Mouse (Mus musculus): ENCODE results near the gene Pcbp4. TPM values are rescaled to one million over a fixed set of nuclear protein-coding genes. Genes with fewer than 3 reads are reported as not detected.

Pcbp4 gene
- polyA plus RNA-seq, 1 experiment = 59.9 TPM

GRCm38 (mm10) chr9:106436566-106436965, 16.5 kb upstream of the Pcbp4 start:
- H3K36me3 ChIP-seq (ENCODE audit: control insufficient read depth, insufficient read depth, low read length) = peaks cover 10% of the 10 kb centered on the region
- 90% methylated on average over 9 of the region's 9 CpGs for WGBS
- no peak overlapping the region for H3K27ac ChIP-seq (ENCODE audit: control insufficient read depth, insufficient read depth, low read length)
- H3K4me3 ChIP-seq (ENCODE audit: control insufficient read depth, insufficient read depth, low read length) = no peak overlapping the region
- no peaks in the 10 kb centered on the region for H3K27me3 ChIP-seq (ENCODE audit: control insufficient read depth, insufficient read depth, low read length)
- TF ChIP-seq CTCF (IDR thresholded peaks at IDR 0.05; ENCODE audit: borderline replicate concordance, control insufficient read depth, extremely low read depth, insufficient read depth, low read length, poor library complexity) = no peak
- no peak for TF ChIP-seq POLR2A (IDR thresholded peaks at IDR 0.05; ENCODE audit: control insufficient read depth, extremely low read depth, insufficient read depth, low read length, poor library complexity)
- H3K4me1 ChIP-seq (replicated peaks; ENCODE audit: control insufficient read depth, insufficient read depth, low read length) = peaks cover 15% of the 10 kb centered on the region
- DNase-seq = no peak

DNA sequence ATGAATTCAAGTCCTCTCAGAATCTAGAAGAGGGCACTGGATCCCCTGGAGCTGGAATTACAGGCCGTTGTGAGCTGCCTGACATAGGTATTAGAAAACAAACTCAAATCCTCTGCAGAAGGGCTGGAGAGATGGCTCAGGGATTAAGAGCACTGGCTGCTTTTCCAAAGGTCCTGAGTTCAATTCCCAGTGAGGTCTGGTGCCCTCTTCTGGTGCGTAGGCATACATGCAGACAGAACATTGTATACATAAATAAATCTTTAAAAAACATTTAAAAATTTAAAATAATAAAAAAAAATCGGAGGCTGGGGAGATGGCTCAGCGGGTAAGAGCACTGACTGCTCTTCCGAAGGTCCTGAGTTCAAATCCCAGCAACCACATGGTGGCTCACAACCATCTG, 10.4 kb upstream of the Pcbp4 start:
- no peak for DNase-seq
- H3K27ac ChIP-seq (ENCODE audit: control insufficient read depth, insufficient read depth, low read length) = no peak overlapping the region
- peaks cover 24% of the 10 kb centered on the region for H3K4me1 ChIP-seq (replicated peaks; ENCODE audit: control insufficient read depth, insufficient read depth, low read length)
- no peaks in the 10 kb centered on the region for H3K36me3 ChIP-seq (ENCODE audit: control insufficient read depth, insufficient read depth, low read length)
- no peak for TF ChIP-seq CTCF (IDR thresholded peaks at IDR 0.05; ENCODE audit: borderline replicate concordance, control insufficient read depth, extremely low read depth, insufficient read depth, low read length, poor library complexity)
- no peak for TF ChIP-seq POLR2A (IDR thresholded peaks at IDR 0.05; ENCODE audit: control insufficient read depth, extremely low read depth, insufficient read depth, low read length, poor library complexity)
- H3K27me3 ChIP-seq (ENCODE audit: control insufficient read depth, insufficient read depth, low read length) = no peaks in the 10 kb centered on the region
- 95% methylated on average over 5 of the region's 5 CpGs for WGBS
- H3K4me3 ChIP-seq (ENCODE audit: control insufficient read depth, insufficient read depth, low read length) = no peak overlapping the region

- no peak for TF ChIP-seq CTCF (IDR thresholded peaks at IDR 0.05; ENCODE audit: borderline replicate concordance, control insufficient read depth, extremely low read depth, insufficient read depth, low read length, poor library complexity)
- no peak for TF ChIP-seq POLR2A (IDR thresholded peaks at IDR 0.05; ENCODE audit: control insufficient read depth, extremely low read depth, insufficient read depth, low read length, poor library complexity)
- no peak for DNase-seq
- H3K27ac ChIP-seq (ENCODE audit: control insufficient read depth, insufficient read depth, low read length) = no peak overlapping the region
- H3K27me3 ChIP-seq (ENCODE audit: control insufficient read depth, insufficient read depth, low read length) = no peaks in the 10 kb centered on the region
- 90% methylated on average over 4 of the region's 4 CpGs for whole genome bisulfite sequencing
- H3K36me3 ChIP-seq (ENCODE audit: control insufficient read depth, insufficient read depth, low read length) = no peaks in the 10 kb centered on the region
- H3K4me1 ChIP-seq (replicated peaks; ENCODE audit: control insufficient read depth, insufficient read depth, low read length) = peaks cover 25% of the 10 kb centered on the region
- no peak overlapping the region for H3K4me3 ChIP-seq (ENCODE audit: control insufficient read depth, insufficient read depth, low read length)
Measured at GRCm38 (mm10) chr9:106444836-106445235, 8.3 kb upstream of the Pcbp4 start.

- H3K4me1 ChIP-seq (replicated peaks; ENCODE audit: control insufficient read depth, insufficient read depth, low read length) = peaks cover 25% of the 10 kb centered on the region
- H3K27ac ChIP-seq (ENCODE audit: control insufficient read depth, insufficient read depth, low read length) = no peak within 1 kb of the TSS; the same call in 1 of the 2 replicates
- peak within 1 kb of the TSS; percentile 54 for H3K4me3 ChIP-seq (ENCODE audit: control insufficient read depth, insufficient read depth, low read length)
- WGBS = under 1% methylated on average over 24 of the region's 24 CpGs
- peak; percentile 75 for DNase-seq
- H3K36me3 ChIP-seq (ENCODE audit: control insufficient read depth, insufficient read depth, low read length) = no peaks in the 10 kb centered on the region
- TF ChIP-seq POLR2A (IDR thresholded peaks at IDR 0.05; ENCODE audit: control insufficient read depth, extremely low read depth, insufficient read depth, low read length, poor library complexity) (no peak), CTCF (IDR thresholded peaks at IDR 0.05; ENCODE audit: borderline replicate concordance, control insufficient read depth, extremely low read depth, insufficient read depth, low read length, poor library complexity) (peak; percentile 84)
- H3K27me3 ChIP-seq (ENCODE audit: control insufficient read depth, insufficient read depth, low read length) = no peaks in the 10 kb centered on the region
Measured at GRCm38 (mm10) chr9:106447348-106447747, 5.7 kb upstream of the Pcbp4 start, which contains the start of the genes Abhd14b and Abhd14a. Gene Abhd14b, plus strand, starts transcription at chr9:106447459. Gene Abhd14a, minus strand, starts transcription at chr9:106447678.

- no peak overlapping the region; the same call in 1 of the 2 replicates for H3K27ac ChIP-seq (ENCODE audit: control insufficient read depth, insufficient read depth, low read length)
- no peak for DNase-seq
- 35% methylated on average over 9 of the region's 9 CpGs for WGBS
Measured at GRCm38 (mm10) chr9:106447951-106448350, 5.1 kb upstream of the Pcbp4 start.

DNA sequence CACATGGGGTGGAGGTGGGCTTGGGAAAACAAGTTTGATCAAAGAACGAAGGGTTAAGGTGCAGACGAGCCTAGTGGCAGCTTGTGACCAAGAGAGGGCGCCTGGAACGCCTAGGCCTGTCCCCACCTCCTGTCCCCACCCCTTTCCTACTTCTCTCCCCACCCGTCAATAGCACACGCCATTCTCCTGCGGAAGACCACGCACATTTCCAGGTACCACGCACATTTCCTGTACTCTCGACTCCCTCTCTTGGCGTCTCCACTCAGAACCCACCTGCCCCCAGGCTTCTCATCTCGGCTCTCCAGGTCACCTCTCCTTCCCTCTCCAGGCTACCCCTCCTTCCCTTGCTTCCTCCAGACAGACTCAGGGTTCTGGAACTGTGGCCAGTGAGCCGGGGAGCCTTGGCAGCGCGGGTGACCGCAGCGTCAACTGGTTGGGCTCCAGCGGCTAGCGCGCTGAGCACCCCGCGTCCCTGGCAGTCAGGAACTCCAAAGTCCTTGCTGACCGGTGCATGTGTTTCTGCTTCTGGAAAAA, 4.5 kb upstream of the Pcbp4 start:
- WGBS = 1% methylated on average over 23 of the region's 23 CpGs
- Histone ChIP-seq H3K36me3 (ENCODE audit: control insufficient read depth, insufficient read depth, low read length) (no peaks in the 10 kb centered on the region), H3K4me1 (replicated peaks; ENCODE audit: control insufficient read depth, insufficient read depth, low read length) (peaks cover 27% of the 10 kb centered on the region), H3K27ac (ENCODE audit: control insufficient read depth, insufficient read depth, low read length) (no peak overlapping the region), H3K27me3 (ENCODE audit: control insufficient read depth, insufficient read depth, low read length) (no peaks in the 10 kb centered on the region), H3K4me3 (ENCODE audit: control insufficient read depth, insufficient read depth, low read length) (peak overlapping the region; percentile 54)
- DNase-seq = peak; percentile 63
- TF ChIP-seq POLR2A (IDR thresholded peaks at IDR 0.05; ENCODE audit: control insufficient read depth, extremely low read depth, insufficient read depth, low read length, poor library complexity) = no peak
- TF ChIP-seq CTCF (IDR thresholded peaks at IDR 0.05; ENCODE audit: borderline replicate concordance, control insufficient read depth, extremely low read depth, insufficient read depth, low read length, poor library complexity) = 0 out of 2 replicates have a peak, but pooled peaks have one; percentile 13

More at GRCm38 (mm10) chr9:106447951-106448350, 5.1 kb upstream of the Pcbp4 start:
- TF ChIP-seq CTCF (IDR thresholded peaks at IDR 0.05; ENCODE audit: borderline replicate concordance, control insufficient read depth, extremely low read depth, insufficient read depth, low read length, poor library complexity) (no peak), POLR2A (IDR thresholded peaks at IDR 0.05; ENCODE audit: control insufficient read depth, extremely low read depth, insufficient read depth, low read length, poor library complexity) (no peak)
- Histone ChIP-seq H3K36me3 (ENCODE audit: control insufficient read depth, insufficient read depth, low read length) (no peaks in the 10 kb centered on the region), H3K4me1 (replicated peaks; ENCODE audit: control insufficient read depth, insufficient read depth, low read length) (peaks cover 25% of the 10 kb centered on the region), H3K4me3 (ENCODE audit: control insufficient read depth, insufficient read depth, low read length) (no peak overlapping the region), H3K27me3 (ENCODE audit: control insufficient read depth, insufficient read depth, low read length) (no peaks in the 10 kb centered on the region)

Measured in thymus, adult 2 months (tissue).